Mouse (Mus musculus): ENCODE results near the gene Olfr1251. TPM values are rescaled to one million over a fixed set of nuclear protein-coding genes. Genes with fewer than 3 reads are reported as not detected.
"Not testable (repeated sequence)": the region's sequence is repeated elsewhere in the genome, so short reads cannot be mapped to it uniquely, and the experiment has no call there.

Olfr1251 gene
- polyA plus RNA-seq (2017; shearing (Covaris generic)), result not detected

DNA sequence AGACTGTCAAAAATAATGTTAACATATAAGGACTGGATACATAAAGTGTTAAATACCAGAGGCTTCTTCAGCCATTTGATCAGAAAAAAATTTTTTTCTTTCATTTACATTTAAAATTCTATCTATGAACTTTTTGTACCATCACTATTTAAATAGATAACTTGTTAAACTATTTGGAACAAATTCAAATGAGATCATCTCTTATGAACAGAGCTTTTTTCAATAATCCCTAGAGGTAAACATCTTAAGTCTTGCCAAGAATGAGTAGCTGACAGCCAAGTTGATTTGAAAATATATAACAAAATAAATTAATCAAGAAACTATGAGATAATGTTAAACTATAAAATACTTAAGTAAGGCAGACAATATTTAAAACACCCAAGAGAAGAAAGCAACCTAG lies at the start of gene Olfr1251:
Olfr1251 (minus strand) TSS at position 101 of the 400 bp plus-strand sequence.
- no peak for ATAC-seq

DNA sequence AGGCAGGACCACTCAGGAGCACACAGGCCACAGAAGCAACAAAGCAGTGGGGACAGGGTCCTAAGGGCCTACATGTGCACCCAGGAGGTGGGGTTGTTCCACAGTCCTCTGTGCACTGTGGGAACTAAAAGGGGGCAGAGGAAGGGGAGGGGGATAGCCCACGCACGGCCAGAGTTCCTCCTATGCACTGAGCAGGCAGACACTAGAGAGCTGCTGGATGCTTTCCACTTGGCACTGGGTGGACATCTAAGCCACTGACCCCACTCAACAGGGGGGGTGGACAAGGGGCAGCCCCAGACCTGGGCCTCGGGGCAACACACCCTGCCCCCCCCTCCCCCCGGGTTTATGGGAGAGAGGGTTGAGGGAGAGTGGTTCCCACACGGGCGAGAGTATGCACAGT lies 20.2 kb upstream of the Olfr1251 start:
- ATAC-seq, result no peak

DNA sequence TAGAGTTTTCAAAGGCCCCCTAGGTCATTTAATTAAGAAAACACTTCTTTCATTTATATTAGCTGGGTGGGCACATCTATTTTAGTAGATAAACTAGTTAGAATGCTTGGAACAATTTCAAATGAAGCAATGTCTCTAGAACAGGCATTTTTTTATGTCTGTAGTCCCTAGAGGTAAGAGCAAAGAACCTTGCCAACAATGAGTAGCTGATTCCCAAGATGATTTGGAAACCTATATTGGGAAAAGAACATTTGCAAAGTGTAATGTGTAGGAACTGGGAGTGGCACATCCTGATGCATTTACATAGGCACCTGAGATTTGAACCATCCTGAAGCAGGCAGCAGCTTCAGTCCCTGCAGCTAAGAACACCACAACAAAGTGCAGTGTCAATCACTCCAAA lies 10.4 kb downstream of the Olfr1251 start, which contains the start of gene Olfr1250:
Olfr1250 (minus strand) TSS at position 101 of the 400 bp plus-strand sequence.
- ATAC-seq, result no peak

DNA sequence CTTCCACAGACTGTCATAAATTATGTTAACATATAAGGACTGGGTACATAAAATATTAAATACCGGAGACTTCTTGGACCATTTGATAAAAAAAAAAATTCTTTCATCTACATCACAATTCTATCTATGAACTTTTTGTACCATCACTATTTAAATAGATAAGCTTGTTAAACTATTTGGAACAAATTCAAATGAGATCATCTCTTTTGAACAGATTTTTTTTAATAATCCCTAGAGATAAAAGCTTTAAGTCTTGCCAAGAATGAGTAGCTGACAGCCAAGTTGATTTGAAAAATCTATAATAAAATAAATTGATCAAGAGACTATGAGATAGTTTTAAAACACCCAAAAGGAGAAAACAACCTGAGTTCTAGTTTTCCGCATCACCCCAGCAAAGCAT lies 36.9 kb downstream of the Olfr1251 start, which contains the start of gene Olfr1249:
Olfr1249 (minus strand) TSS at position 101 of the 400 bp plus-strand sequence.
- no peak for ATAC-seq

DNA sequence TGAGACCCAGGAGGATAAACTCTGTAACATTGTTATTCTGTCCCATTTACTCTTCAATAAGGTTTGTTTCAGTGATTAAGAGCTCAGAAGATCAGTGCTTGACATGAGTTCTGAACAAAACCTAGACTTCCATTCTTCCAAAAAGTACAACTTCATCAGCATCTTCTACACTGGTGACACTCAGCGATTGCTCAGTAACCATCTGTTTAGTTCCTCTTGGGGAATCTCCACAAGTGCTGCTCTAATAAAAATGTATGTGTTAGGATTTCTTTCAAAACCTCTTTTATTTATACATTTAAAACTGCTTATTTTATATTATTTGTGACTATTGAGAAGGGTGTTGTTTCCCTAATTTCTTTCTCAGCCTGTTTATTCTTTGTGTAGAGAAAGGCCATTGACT lies 53.6 kb downstream of the Olfr1251 start, which contains the start of gene Olfr1248:
Olfr1248 (minus strand) TSS at position 101 of the 400 bp plus-strand sequence.
- ATAC-seq, result not testable (repeated sequence)

Other genes with a start within 250 kb of the Olfr1251 start
- not detected for gene Olfr1240, start 228.9 kb downstream of the Olfr1251 start, polyA plus RNA-seq (2017; shearing (Covaris generic))
- gene Olfr1241, start 184.8 kb downstream of the Olfr1251 start, polyA plus RNA-seq (2017; shearing (Covaris generic)), result not detected
- gene Olfr1242, start 173.6 kb downstream of the Olfr1251 start, polyA plus RNA-seq (2017; shearing (Covaris generic)), result not detected
- not detected for gene Olfr1243, start 140.4 kb downstream of the Olfr1251 start, polyA plus RNA-seq (2017; shearing (Covaris generic))
- under 1 TPM in 1 of 2 experiments, not detected in 1; 0.23 TPM for gene Olfr1245, start 93.5 kb downstream of the Olfr1251 start, polyA plus RNA-seq (2017; shearing (Covaris generic))
- gene Olfr1246, start 78.8 kb downstream of the Olfr1251 start, polyA plus RNA-seq (2017; shearing (Covaris generic)), result not detected
- under 1 TPM in 1 of 2 experiments, not detected in 1; 0.05 TPM for gene Olfr1247, start 57.8 kb downstream of the Olfr1251 start, polyA plus RNA-seq (2017; shearing (Covaris generic))
- not detected for gene Olfr1248, start 53.7 kb downstream of the Olfr1251 start, polyA plus RNA-seq (2017; shearing (Covaris generic))
- gene Olfr1249, start 37.0 kb downstream of the Olfr1251 start, polyA plus RNA-seq (2017; shearing (Covaris generic)), result not detected
- not detected for gene Olfr1250, start 10.5 kb downstream of the Olfr1251 start, polyA plus RNA-seq (2017; shearing (Covaris generic))
- not detected for gene Olfr1252, start 53.1 kb upstream of the Olfr1251 start, polyA plus RNA-seq (2017; shearing (Covaris generic))
- under 1 TPM in 1 of 2 experiments, not detected in 1; 0.34 TPM for gene Olfr1253, start 85.2 kb upstream of the Olfr1251 start, polyA plus RNA-seq (2017; shearing (Covaris generic))
- gene Olfr1254, start 121.7 kb upstream of the Olfr1251 start, polyA plus RNA-seq (2017; shearing (Covaris generic)), result not detected
- not detected for gene Olfr1255, start 140.1 kb upstream of the Olfr1251 start, polyA plus RNA-seq (2017; shearing (Covaris generic))
- gene Olfr1256, start 169.6 kb upstream of the Olfr1251 start, polyA plus RNA-seq (2017; shearing (Covaris generic)), result not detected
- not detected for gene Olfr48, start 176.3 kb upstream of the Olfr1251 start, polyA plus RNA-seq (2017; shearing (Covaris generic))
- not detected for gene Olfr1257, start 206.5 kb upstream of the Olfr1251 start, polyA plus RNA-seq (2017; shearing (Covaris generic))

Data from CD4-positive, CD25-positive, alpha-beta regulatory T cell, adult 4 months (primary cell).